Mouse (Mus musculus): ENCODE measurements around the gene 4930402H24Rik. TPM values are rescaled to one million over a fixed set of nuclear protein-coding genes. Genes with fewer than 3 reads are reported as not detected.

4930402H24Rik gene
- polyA plus RNA-seq, 1 experiment, result 12.1 TPM

GRCm38 (mm10) chr2:130906584-130907315 is 544 bp upstream of the 4930402H24Rik start:
- peak overlapping the region; percentile 78 for H3K4me3 ChIP-seq (ENCODE audit: extremely low read depth, insufficient read depth, insufficient read length)
- no peaks in the 10 kb centered on the region for H3K27me3 ChIP-seq (ENCODE audit: control insufficient read depth, insufficient read depth, low read length)
- TF ChIP-seq CTCF (IDR thresholded peaks at IDR 0.05; ENCODE audit: extremely low read depth, insufficient read depth, insufficient read length, insufficient replicate concordance) (no peak), POLR2A (IDR thresholded peaks at IDR 0.05; ENCODE audit: low read depth, low read length) (no peak)
- H3K4me1 ChIP-seq (ENCODE audit: control insufficient read depth, insufficient read depth, insufficient read length), result peaks cover 8% of the 10 kb centered on the region
- peak overlapping the region; percentile 44; the same call in 1 of the 2 replicates for H3K27ac ChIP-seq (ENCODE audit: insufficient read depth, low read length)
- WGBS, result under 1% methylated on average over 45 of the region's 58 CpGs
- H3K36me3 ChIP-seq (ENCODE audit: control insufficient read depth, insufficient read depth, low read length), result no peaks in the 10 kb centered on the region
- peak in 1 of 2 experiments; percentile 15 for DNase-seq (ENCODE audit: low read depth in 1 of 2, low spot score in 2 of 2)

GRCm38 (mm10) chr2:130898783-130899182 is 7.4 kb downstream of the 4930402H24Rik start:
- H3K36me3 ChIP-seq (ENCODE audit: control insufficient read depth, insufficient read depth, low read length), result no peaks in the 10 kb centered on the region
- TF ChIP-seq CTCF (IDR thresholded peaks at IDR 0.05; ENCODE audit: extremely low read depth, insufficient read depth, insufficient read length, insufficient replicate concordance), result no peak
- H3K4me3 ChIP-seq (ENCODE audit: extremely low read depth, insufficient read depth, insufficient read length), result no peak overlapping the region
- DNase-seq (ENCODE audit: low read depth in 1 of 2, low spot score in 2 of 2), result no peak
- 90% methylated on average over 2 of the region's 2 CpGs for WGBS
- H3K27me3 ChIP-seq (ENCODE audit: control insufficient read depth, insufficient read depth, low read length), result no peaks in the 10 kb centered on the region
- H3K27ac ChIP-seq (ENCODE audit: insufficient read depth, low read length), result no peak overlapping the region
- H3K4me1 ChIP-seq (ENCODE audit: control insufficient read depth, insufficient read depth, insufficient read length), result no peaks in the 10 kb centered on the region

- 93% methylated on average over 2 of the region's 2 CpGs for WGBS
- Histone ChIP-seq H3K27me3 (ENCODE audit: control insufficient read depth, insufficient read depth, low read length) (no peaks in the 10 kb centered on the region), H3K4me3 (ENCODE audit: extremely low read depth, insufficient read depth, insufficient read length) (no peak overlapping the region), H3K27ac (ENCODE audit: insufficient read depth, low read length) (no peak overlapping the region), H3K4me1 (ENCODE audit: control insufficient read depth, insufficient read depth, insufficient read length) (no peaks in the 10 kb centered on the region), H3K36me3 (ENCODE audit: control insufficient read depth, insufficient read depth, low read length) (no peaks in the 10 kb centered on the region)
- no peak for DNase-seq (ENCODE audit: low read depth in 1 of 2, low spot score in 2 of 2)
- TF ChIP-seq CTCF (IDR thresholded peaks at IDR 0.05; ENCODE audit: extremely low read depth, insufficient read depth, insufficient read length, insufficient replicate concordance) (no peak), POLR2A (IDR thresholded peaks at IDR 0.05; ENCODE audit: low read depth, low read length) (no peak)
Measured at GRCm38 (mm10) chr2:130897856-130898255, 8.3 kb downstream of the 4930402H24Rik start.

- H3K4me1 ChIP-seq (ENCODE audit: control insufficient read depth, insufficient read depth, insufficient read length), result no peaks in the 10 kb centered on the region
- H3K36me3 ChIP-seq (ENCODE audit: control insufficient read depth, insufficient read depth, low read length), result no peaks in the 10 kb centered on the region
- no peak for TF ChIP-seq POLR2A (IDR thresholded peaks at IDR 0.05; ENCODE audit: low read depth, low read length)
- TF ChIP-seq CTCF (IDR thresholded peaks at IDR 0.05; ENCODE audit: extremely low read depth, insufficient read depth, insufficient read length, insufficient replicate concordance), result no peak
- H3K4me3 ChIP-seq (ENCODE audit: extremely low read depth, insufficient read depth, insufficient read length), result no peak overlapping the region
- H3K27ac ChIP-seq (ENCODE audit: insufficient read depth, low read length), result no peak overlapping the region
- no peaks in the 10 kb centered on the region for H3K27me3 ChIP-seq (ENCODE audit: control insufficient read depth, insufficient read depth, low read length)
- no peak for DNase-seq (ENCODE audit: low read depth in 1 of 2, low spot score in 2 of 2)
- WGBS, result 96% methylated on average over 2 of the region's 2 CpGs
Measured at GRCm38 (mm10) chr2:130896944-130897343, 9.3 kb downstream of the 4930402H24Rik start.

GRCm38 (mm10) chr2:130887456-130887855 is 18.8 kb downstream of the 4930402H24Rik start:
- TF ChIP-seq POLR2A (IDR thresholded peaks at IDR 0.05; ENCODE audit: low read depth, low read length) (no peak), CTCF (IDR thresholded peaks at IDR 0.05; ENCODE audit: extremely low read depth, insufficient read depth, insufficient read length, insufficient replicate concordance) (no peak)
- H3K27ac ChIP-seq (ENCODE audit: insufficient read depth, low read length), result no peak overlapping the region
- 55% methylated on average over 1 of the region's 1 CpGs for WGBS
- no peaks in the 10 kb centered on the region for H3K4me1 ChIP-seq (ENCODE audit: control insufficient read depth, insufficient read depth, insufficient read length)
- no peak overlapping the region for H3K4me3 ChIP-seq (ENCODE audit: extremely low read depth, insufficient read depth, insufficient read length)
- DNase-seq (ENCODE audit: low read depth in 1 of 2, low spot score in 2 of 2), result no peak
- no peaks in the 10 kb centered on the region for H3K36me3 ChIP-seq (ENCODE audit: control insufficient read depth, insufficient read depth, low read length)
- H3K27me3 ChIP-seq (ENCODE audit: control insufficient read depth, insufficient read depth, low read length), result no peaks in the 10 kb centered on the region

- TF ChIP-seq POLR2A (IDR thresholded peaks at IDR 0.05; ENCODE audit: low read depth, low read length), result no peak
- TF ChIP-seq CTCF (IDR thresholded peaks at IDR 0.05; ENCODE audit: extremely low read depth, insufficient read depth, insufficient read length, insufficient replicate concordance), result no peak
- H3K4me1 ChIP-seq (ENCODE audit: control insufficient read depth, insufficient read depth, insufficient read length), result no peaks in the 10 kb centered on the region
- no peak overlapping the region for H3K4me3 ChIP-seq (ENCODE audit: extremely low read depth, insufficient read depth, insufficient read length)
- no peak overlapping the region for H3K27ac ChIP-seq (ENCODE audit: insufficient read depth, low read length)
- no peaks in the 10 kb centered on the region for H3K36me3 ChIP-seq (ENCODE audit: control insufficient read depth, insufficient read depth, low read length)
- DNase-seq (ENCODE audit: low read depth in 1 of 2, low spot score in 2 of 2), result no peak
- H3K27me3 ChIP-seq (ENCODE audit: control insufficient read depth, insufficient read depth, low read length), result no peaks in the 10 kb centered on the region
Measured at GRCm38 (mm10) chr2:130886983-130887382, 19.2 kb downstream of the 4930402H24Rik start.

GRCm38 (mm10) chr2:130877376-130877775 is 28.8 kb downstream of the 4930402H24Rik start:
- TF ChIP-seq CTCF (IDR thresholded peaks at IDR 0.05; ENCODE audit: extremely low read depth, insufficient read depth, insufficient read length, insufficient replicate concordance) (no peak), POLR2A (IDR thresholded peaks at IDR 0.05; ENCODE audit: low read depth, low read length) (no peak)
- Histone ChIP-seq H3K27me3 (ENCODE audit: control insufficient read depth, insufficient read depth, low read length) (no peaks in the 10 kb centered on the region), H3K4me1 (ENCODE audit: control insufficient read depth, insufficient read depth, insufficient read length) (no peaks in the 10 kb centered on the region), H3K36me3 (ENCODE audit: control insufficient read depth, insufficient read depth, low read length) (no peaks in the 10 kb centered on the region), H3K4me3 (ENCODE audit: extremely low read depth, insufficient read depth, insufficient read length) (no peak overlapping the region), H3K27ac (ENCODE audit: insufficient read depth, low read length) (no peak overlapping the region)
- no peak for DNase-seq (ENCODE audit: low read depth in 1 of 2, low spot score in 2 of 2)
- 83% methylated on average over 3 of the region's 3 CpGs for WGBS

All from spleen, adult 2 months (tissue).